Mouse (Mus musculus): ENCODE results near the gene Slc17a8. TPM values are rescaled to one million over a fixed set of nuclear protein-coding genes. Genes with fewer than 3 reads are reported as not detected.

The Slc17a8 gene
- total RNA-seq, 1 experiment, result not detected

- Histone ChIP-seq H3K36me3 (ENCODE audit: control insufficient read depth, insufficient read depth, low read length, poor library complexity, severe bottlenecking) (no peaks in the 10 kb centered on the region), H3K9me3 (ENCODE audit: control insufficient read depth, insufficient read depth, low read depth, low read length) (no peaks in the 10 kb centered on the region), H3K4me1 (ENCODE audit: control insufficient read depth in 2 of 2, insufficient read depth in 2 of 2, low read length in 2 of 2, poor library complexity in 1 of 2) (no peaks in the 10 kb centered on the region), H3K27ac (ENCODE audit: insufficient read depth, low read depth, low read length, poor library complexity, severe bottlenecking) (no peak overlapping the region), H3K9ac (ENCODE audit: insufficient read depth, low read depth, low read length, poor library complexity, severe bottlenecking) (no peak overlapping the region), H3K4me3 (ENCODE audit: insufficient read depth in 1 of 2, low read depth in 1 of 2, low read length in 2 of 2, poor library complexity in 1 of 2, severe bottlenecking in 1 of 2) (no peak overlapping the region)
- TF ChIP-seq ZC3H11A (IDR thresholded peaks at IDR 0.05; ENCODE audit: borderline replicate concordance, low read depth, low read length) (no peak), CHD2 (IDR thresholded peaks at IDR 0.05; ENCODE audit: low read depth, low read length) (no peak), ZNF384 (IDR thresholded peaks at IDR 0.05; ENCODE audit: low read depth, low read length) (no peak), HCFC1 (IDR thresholded peaks at IDR 0.05; ENCODE audit: borderline replicate concordance, insufficient read depth, low read length) (no peak)
- no peak for DNase-seq (ENCODE audit: low read depth, low spot score)
- in situ Hi-C loops (cut with MboI; ENCODE audit: low sequenced_read_pairs in 2 of 2, unreplicated experiment in 2 of 2), result no loop called here
These were observed 47.6 kb downstream of the Slc17a8 start for GRCm38 (mm10) chr10:89573421-89573820.

- no peaks in the 10 kb centered on the region for H3K36me3 ChIP-seq (ENCODE audit: control insufficient read depth, insufficient read depth, low read length, poor library complexity, severe bottlenecking)
- no peak overlapping the region for H3K9ac ChIP-seq (ENCODE audit: insufficient read depth, low read depth, low read length, poor library complexity, severe bottlenecking)
- DNase-seq (ENCODE audit: low read depth, low spot score), result no peak
- in situ Hi-C loops (cut with MboI; ENCODE audit: low sequenced_read_pairs in 2 of 2, unreplicated experiment in 2 of 2), result no loop called here
- no peaks in the 10 kb centered on the region for H3K4me1 ChIP-seq (ENCODE audit: control insufficient read depth in 2 of 2, insufficient read depth in 2 of 2, low read length in 2 of 2, poor library complexity in 1 of 2)
- no peak overlapping the region for H3K27ac ChIP-seq (ENCODE audit: insufficient read depth, low read depth, low read length, poor library complexity, severe bottlenecking)
- no peak for TF ChIP-seq ZNF384 (IDR thresholded peaks at IDR 0.05; ENCODE audit: low read depth, low read length)
- no peak for TF ChIP-seq ZC3H11A (IDR thresholded peaks at IDR 0.05; ENCODE audit: borderline replicate concordance, low read depth, low read length)
- TF ChIP-seq MAFK (IDR thresholded peaks at IDR 0.05; ENCODE audit: insufficient read depth, low read depth, low read length), result no peak
- no peak for TF ChIP-seq HCFC1 (IDR thresholded peaks at IDR 0.05; ENCODE audit: borderline replicate concordance, insufficient read depth, low read length)
- TF ChIP-seq CHD2 (IDR thresholded peaks at IDR 0.05; ENCODE audit: low read depth, low read length), result no peak
- H3K9me3 ChIP-seq (ENCODE audit: control insufficient read depth, insufficient read depth, low read depth, low read length), result no peaks in the 10 kb centered on the region
- no peak overlapping the region for H3K4me3 ChIP-seq (ENCODE audit: insufficient read depth in 1 of 2, low read depth in 1 of 2, low read length in 2 of 2, poor library complexity in 1 of 2, severe bottlenecking in 1 of 2)
These were observed 48.1 kb downstream of the Slc17a8 start for GRCm38 (mm10) chr10:89572946-89573345.

- in situ Hi-C loops (cut with MboI; ENCODE audit: low sequenced_read_pairs in 2 of 2, unreplicated experiment in 2 of 2), result no loop called here
- no peak for TF ChIP-seq ZC3H11A (IDR thresholded peaks at IDR 0.05; ENCODE audit: borderline replicate concordance, low read depth, low read length)
- no peak for TF ChIP-seq CHD2 (IDR thresholded peaks at IDR 0.05; ENCODE audit: low read depth, low read length)
- no peak for TF ChIP-seq MAFK (IDR thresholded peaks at IDR 0.05; ENCODE audit: insufficient read depth, low read depth, low read length)
- no peak for TF ChIP-seq HCFC1 (IDR thresholded peaks at IDR 0.05; ENCODE audit: borderline replicate concordance, insufficient read depth, low read length)
- no peak for TF ChIP-seq ZNF384 (IDR thresholded peaks at IDR 0.05; ENCODE audit: low read depth, low read length)
- DNase-seq (ENCODE audit: low read depth, low spot score), result no peak
- no peak overlapping the region; the same call in 1 of the 2 replicates for H3K27ac ChIP-seq (ENCODE audit: insufficient read depth, low read depth, low read length, poor library complexity, severe bottlenecking)
- no peak overlapping the region for H3K4me3 ChIP-seq (ENCODE audit: insufficient read depth in 1 of 2, low read depth in 1 of 2, low read length in 2 of 2, poor library complexity in 1 of 2, severe bottlenecking in 1 of 2)
- no peaks in the 10 kb centered on the region for H3K9me3 ChIP-seq (ENCODE audit: control insufficient read depth, insufficient read depth, low read depth, low read length)
- no peaks in the 10 kb centered on the region for H3K36me3 ChIP-seq (ENCODE audit: control insufficient read depth, insufficient read depth, low read length, poor library complexity, severe bottlenecking)
- no peak overlapping the region for H3K9ac ChIP-seq (ENCODE audit: insufficient read depth, low read depth, low read length, poor library complexity, severe bottlenecking)
- no peaks in the 10 kb centered on the region for H3K4me1 ChIP-seq (ENCODE audit: control insufficient read depth in 2 of 2, insufficient read depth in 2 of 2, low read length in 2 of 2, poor library complexity in 1 of 2)
These were observed 53.7 kb downstream of the Slc17a8 start for GRCm38 (mm10) chr10:89567391-89567790.

GRCm38 (mm10) chr10:89565301-89566022 is 55.6 kb downstream of the Slc17a8 start:
- no peak overlapping the region for H3K27ac ChIP-seq (ENCODE audit: insufficient read depth, low read depth, low read length, poor library complexity, severe bottlenecking)

More at GRCm38 (mm10) chr10:89565301-89566022, 55.6 kb downstream of the Slc17a8 start:
- TF ChIP-seq CHD2 (IDR thresholded peaks at IDR 0.05; ENCODE audit: low read depth, low read length), result no peak
- TF ChIP-seq ZC3H11A (IDR thresholded peaks at IDR 0.05; ENCODE audit: borderline replicate concordance, low read depth, low read length), result no peak
- no peak for TF ChIP-seq MAFK (IDR thresholded peaks at IDR 0.05; ENCODE audit: insufficient read depth, low read depth, low read length)
- TF ChIP-seq ZNF384 (IDR thresholded peaks at IDR 0.05; ENCODE audit: low read depth, low read length), result no peak
- TF ChIP-seq HCFC1 (IDR thresholded peaks at IDR 0.05; ENCODE audit: borderline replicate concordance, insufficient read depth, low read length), result no peak
- no peaks in the 10 kb centered on the region for H3K9me3 ChIP-seq (ENCODE audit: control insufficient read depth, insufficient read depth, low read depth, low read length)
- no peak for DNase-seq (ENCODE audit: low read depth, low spot score)
- no peaks in the 10 kb centered on the region for H3K36me3 ChIP-seq (ENCODE audit: control insufficient read depth, insufficient read depth, low read length, poor library complexity, severe bottlenecking)
- in situ Hi-C loops (cut with MboI; ENCODE audit: low sequenced_read_pairs in 2 of 2, unreplicated experiment in 2 of 2), result no loop called here
- no peak overlapping the region for H3K4me3 ChIP-seq (ENCODE audit: insufficient read depth in 1 of 2, low read depth in 1 of 2, low read length in 2 of 2, poor library complexity in 1 of 2, severe bottlenecking in 1 of 2)
- 0 out of 4 replicates have a peak, but pooled peaks cover 0 to 2% of the 10 kb centered on the region in 2 experiments for H3K4me1 ChIP-seq (ENCODE audit: control insufficient read depth in 2 of 2, insufficient read depth in 2 of 2, low read length in 2 of 2, poor library complexity in 1 of 2)
- H3K9ac ChIP-seq (ENCODE audit: insufficient read depth, low read depth, low read length, poor library complexity, severe bottlenecking), result no peak overlapping the region
